16 mouse cellular contexts compared by ENCODE assay signal in genomic region chr13:15929890-15930289, GRCm38 (mm10).
DNase-seq lines count a peak whose midpoint lies in the region; ATAC-seq and TF ChIP-seq lines count a peak whose summit lies in the region.
"Had no signal": no experiment of that assay in that cellular context is flagged by ENCODE, and none has a peak within 500 bp of the region (broad histone marks: within the 10 kb centered on the region; RNA-seq: fewer than 3 reads in every experiment).

No protein-coding gene starts in this region.

- WGBS in lung, adult 2 months: 55% methylated on average over 3 of the region's 3 CpGs
- 53% methylated on average over 3 of the region's 3 CpGs for WGBS in liver, embryonic 15.5 days (ENCODE audit: insufficient replicate concordance)
- WGBS in hindbrain, embryonic 13.5 days: 94% methylated on average over 3 of the region's 3 CpGs

- ATAC-seq in liver, embryonic 15.5 days (ENCODE audit: insufficient read depth): 0 out of 2 replicates have a peak, but pooled peaks have one; percentile 22
- ATAC-seq in hindbrain, embryonic 13.5 days (ENCODE audit: low FRiP score): no peak
- ATAC-seq: forebrain, embryonic 13.5 days had no signal

- H3K36me3 ChIP-seq in liver, embryonic 15.5 days (replicated peaks): no peaks in the 10 kb centered on the region
- no peaks in the 10 kb centered on the region for H3K36me3 ChIP-seq in hindbrain, embryonic 13.5 days
- H3K36me3 ChIP-seq: hindbrain, embryonic 10.5 days had no signal

- peak; percentile 14 to 28 for DNase-seq in lung, adult 18-20 months
- no peak for DNase-seq in lung, adult 2 months
- DNase-seq in adrenal gland, postnatal 10 days: peak; percentile 47
- DNase-seq in skeletal muscle tissue, adult 2 months (ENCODE audit: low read depth, low spot score): peak; percentile 9
- no peak for DNase-seq in thymus, postnatal 14 days
- DNase-seq: cerebellum, adult 9-10 months; gastrocnemius, adult 2 months; lung, embryonic 14.5 days; thymus, postnatal 25 days had no signal

- H3K27me3 ChIP-seq in liver, embryonic 15.5 days: no peaks in the 10 kb centered on the region
- no peaks in the 10 kb centered on the region for H3K27me3 ChIP-seq in hindbrain, embryonic 13.5 days
- H3K27me3 ChIP-seq: forebrain, embryonic 13.5 days had no signal

- H3K4me1 ChIP-seq in lung, adult 2 months (ENCODE audit: control insufficient read depth, insufficient read depth, low read length): no peaks in the 10 kb centered on the region
- H3K4me1 ChIP-seq in liver, embryonic 15.5 days (replicated peaks): no peaks in the 10 kb centered on the region
- H3K4me1 ChIP-seq in hindbrain, embryonic 13.5 days (replicated peaks): 0 out of 2 replicates have a peak, but pooled peaks cover 3% of the 10 kb centered on the region
- H3K4me1 ChIP-seq: forebrain, embryonic 13.5 days had no signal

- no peak for TF ChIP-seq POLR2A in lung, adult 2 months (IDR thresholded peaks at IDR 0.05; ENCODE audit: borderline replicate concordance, extremely low read depth, low read depth, low read length)

- no peak overlapping the region for H3K27ac ChIP-seq in liver, embryonic 15.5 days (replicated peaks)
- H3K27ac ChIP-seq in hindbrain, embryonic 13.5 days: no peak overlapping the region
- H3K27ac ChIP-seq: forebrain, embryonic 13.5 days; gastrocnemius, adult 2 months; hindbrain, embryonic 10.5 days; kidney, postnatal 0 days had no signal

- H3K4me3 ChIP-seq in lung, adult 2 months (replicated peaks; ENCODE audit: extremely low read depth, low read depth, low read length): no peak overlapping the region
- H3K4me3 ChIP-seq in liver, embryonic 15.5 days (replicated peaks): no peak overlapping the region
- H3K4me3 ChIP-seq in hindbrain, embryonic 13.5 days: no peak overlapping the region
- H3K4me3 ChIP-seq: forebrain, embryonic 13.5 days; gastrocnemius, adult 2 months; hindbrain, embryonic 10.5 days had no signal

- TF ChIP-seq CTCF in lung, adult 2 months (IDR thresholded peaks at IDR 0.05; ENCODE audit: insufficient read depth, low read length): no peak

- no peaks in the 10 kb centered on the region for H3K9me3 ChIP-seq in liver, embryonic 15.5 days (replicated peaks)
- no peaks in the 10 kb centered on the region for H3K9me3 ChIP-seq in hindbrain, embryonic 13.5 days
- H3K9me3 ChIP-seq: forebrain, embryonic 13.5 days; hindbrain, embryonic 10.5 days had no signal

- H3K4me2 ChIP-seq in liver, embryonic 15.5 days: no peak overlapping the region
- H3K4me2 ChIP-seq in hindbrain, embryonic 13.5 days: no peak overlapping the region
- H3K4me2 ChIP-seq: forebrain, embryonic 13.5 days; heart, embryonic 11.5 days; lung, embryonic 14.5 days; midbrain, embryonic 11.5 days had no signal

- no peak overlapping the region for H3K9ac ChIP-seq in liver, embryonic 15.5 days
- no peak overlapping the region for H3K9ac ChIP-seq in hindbrain, embryonic 13.5 days
- H3K9ac ChIP-seq: forebrain, embryonic 13.5 days; lung, embryonic 14.5 days had no signal

Comparison
In these comparisons a context has a peak if more than half of its experiments do, and no peak if none do; other contexts are left out.
1. DNase-seq: peak in lung, adult 18-20 months (2 of 2), adrenal gland, postnatal 10 days (single experiment) and skeletal muscle tissue, adult 2 months (single experiment); none in lung, adult 2 months (single experiment) and thymus, postnatal 14 days (single experiment).